Mouse (Mus musculus) liver, postnatal 0 days (tissue): ENCODE results near the gene Exoc2.

Experiments used
- CTCF ChIP-seq: sonication (generic); IDR thresholded peaks from 2 replicates; pipeline ENCODE4 v1.5.1; 2016; ENCODE audit warnings: antibody characterized with exemption, low read depth
- EP300 ChIP-seq: IDR thresholded peaks from 2 replicates; pipeline ENCODE4 v1.6.1; 2016; ENCODE audit warnings: antibody characterized with exemption, low read depth, mild to moderate bottlenecking

GRCm38 (mm10) chr13:30793616-30794015 lies 180.3 kb downstream of the Exoc2 start:
- no peak for TF ChIP-seq CTCF
- TF ChIP-seq EP300 = no peak
